Mouse (Mus musculus) spleen, postnatal 4 days (tissue): ENCODE measurements around the gene Mcm3.

ENCODE experiments used
- DNase-seq, 2 experiments: peaks; one replicate each; pipeline ENCODE4 v3.0.0; 2022; ENCODE audit warnings: low spot score in 2 of 2

Mcm3 gene

GRCm38 (mm10) chr1:20819771-20820605 lies at the start of gene Mcm3:
Mcm3 (minus strand) TSS chr1:20820312.
- DNase-seq, result peak; percentile 88 to 91

- DNase-seq, result no peak
Measured at GRCm38 (mm10) chr1:20868036-20868435, 47.9 kb upstream of the Mcm3 start.

GRCm38 (mm10) chr1:20867241-20867902 lies 47.3 kb upstream of the Mcm3 start:
- no peak for DNase-seq

GRCm38 (mm10) chr1:20863452-20864172 lies 43.5 kb upstream of the Mcm3 start:
- DNase-seq, result no peak

GRCm38 (mm10) chr1:20861865-20862264 lies 41.8 kb upstream of the Mcm3 start:
- DNase-seq, result no peak

GRCm38 (mm10) chr1:20860775-20861174 lies 40.7 kb upstream of the Mcm3 start:
- no peak for DNase-seq

- no peak for DNase-seq
Measured at GRCm38 (mm10) chr1:20856924-20857902, 37.1 kb upstream of the Mcm3 start.

GRCm38 (mm10) chr1:20839911-20840310 lies 19.8 kb upstream of the Mcm3 start:
- no peak for DNase-seq

GRCm38 (mm10) chr1:20836551-20837125 lies 16.5 kb upstream of the Mcm3 start:
- no peak for DNase-seq

- no peak for DNase-seq
Measured at GRCm38 (mm10) chr1:20833141-20833511, 13.0 kb upstream of the Mcm3 start.

GRCm38 (mm10) chr1:20832473-20833140 lies 12.5 kb upstream of the Mcm3 start:
- DNase-seq, result no peak

- no peak for DNase-seq
Measured at GRCm38 (mm10) chr1:20830546-20830945, 10.4 kb upstream of the Mcm3 start.

GRCm38 (mm10) chr1:20828061-20828460 lies 7.9 kb upstream of the Mcm3 start:
- no peak for DNase-seq

GRCm38 (mm10) chr1:20825036-20825435 lies 4.9 kb upstream of the Mcm3 start:
- no peak for DNase-seq

GRCm38 (mm10) chr1:20823906-20824305 lies 3.8 kb upstream of the Mcm3 start:
- no peak for DNase-seq

- no peak for DNase-seq
Measured at GRCm38 (mm10) chr1:20823471-20823870, 3.4 kb upstream of the Mcm3 start.

GRCm38 (mm10) chr1:20820959-20821358 lies 847 bp upstream of the Mcm3 start:
- DNase-seq, result no peak

- no peak for DNase-seq
Measured at GRCm38 (mm10) chr1:20817596-20817995, 2.5 kb downstream of the Mcm3 start.

GRCm38 (mm10) chr1:20817172-20817571 lies 2.9 kb downstream of the Mcm3 start:
- no peak for DNase-seq

- DNase-seq, result no peak
Measured at GRCm38 (mm10) chr1:20814521-20814920, 5.6 kb downstream of the Mcm3 start.
